Mouse (Mus musculus): ENCODE data around the gene Rfx1.

GRCm38 (mm10) chr8:84076849-84077248 lies 10.2 kb downstream of the Rfx1 start:
- TF ChIP-seq CTCF (IDR thresholded peaks at IDR 0.05; ENCODE audit: borderline replicate concordance, insufficient read depth, low read depth, low read length), result no peak
- no peak for TF ChIP-seq POLR2A (IDR thresholded peaks at IDR 0.05; ENCODE audit: borderline replicate concordance, insufficient read depth, low read length)
